7 mouse cellular contexts compared by ENCODE assay signal in genomic region chr11:52079978-52080377, GRCm38 (mm10). TPM values are rescaled to one million over a fixed set of nuclear protein-coding genes. Genes with fewer than 3 reads are reported as not detected.
DNase-seq lines count a peak whose midpoint lies in the region; ATAC-seq lines count a peak whose summit lies in the region.

No protein-coding gene starts in this region.

- H3K27ac ChIP-seq in intestine, embryonic 14.5 days (ENCODE audit: low read depth) = no peak overlapping the region

- H3K4me2 ChIP-seq in intestine, embryonic 14.5 days (ENCODE audit: low read length) = no peak overlapping the region

- no peaks in the 10 kb centered on the region for H3K9me3 ChIP-seq in intestine, embryonic 14.5 days (ENCODE audit: control insufficient read depth, low read length)
- peaks cover 7% of the 10 kb centered on the region; the same call in 1 of the 2 replicates for H3K9me3 ChIP-seq in megakaryocyte, embryonic 14.5 days

- no peaks in the 10 kb centered on the region for H3K27me3 ChIP-seq in intestine, embryonic 14.5 days (replicated peaks; ENCODE audit: control insufficient read depth, insufficient read depth, low read length)
- no peaks in the 10 kb centered on the region for H3K27me3 ChIP-seq in megakaryocyte, embryonic 14.5 days (replicated peaks)

- no peak overlapping the region for H3K4me3 ChIP-seq in intestine, embryonic 14.5 days (ENCODE audit: low read depth, low read length)
- peak overlapping the region; percentile 72 for H3K4me3 ChIP-seq in megakaryocyte, embryonic 14.5 days (replicated peaks)

- 20% methylated on average over 5 of the region's 5 CpGs for WGBS in intestine, embryonic 14.5 days

- no peaks in the 10 kb centered on the region for H3K4me1 ChIP-seq in intestine, embryonic 14.5 days (replicated peaks; ENCODE audit: control insufficient read depth, insufficient read depth, low read length)
- H3K4me1 ChIP-seq in megakaryocyte, embryonic 14.5 days = peaks cover 57% of the 10 kb centered on the region

- peak; percentile 92 for ATAC-seq in common myeloid progenitor, adult 5-6 weeks (replicated peaks; ENCODE audit: low read depth, poor library complexity, severe bottlenecking)
- peak; percentile 62; the same call in 1 of the 2 replicates for ATAC-seq in intestine, embryonic 14.5 days (replicated peaks; ENCODE audit: low FRiP score, low TSS enrichment, low read depth)
- ATAC-seq in erythroblast, adult 5-6 weeks (replicated peaks; ENCODE audit: low FRiP score, poor library complexity, severe bottlenecking) = no peak

- no peaks in the 10 kb centered on the region for H3K36me3 ChIP-seq in intestine, embryonic 14.5 days (ENCODE audit: control insufficient read depth, insufficient read depth, low read length)
- no peaks in the 10 kb centered on the region for H3K36me3 ChIP-seq in megakaryocyte, embryonic 14.5 days (replicated peaks; ENCODE audit: low read length)

- H3K9ac ChIP-seq in intestine, embryonic 14.5 days (ENCODE audit: low read length) = no peak overlapping the region

- peak; percentile 37 to 40 for DNase-seq in right cerebral cortex, adult 2 months (ENCODE audit: low spot score in 2 of 2)
- no peak for DNase-seq in right cerebral cortex, postnatal 4 days
- DNase-seq in intestine, embryonic 14.5 days (ENCODE audit: low spot score) = no peak
- DNase-seq in cerebellum, postnatal 10 days = no peak

RNA-seq across cellular contexts. Expression of gene Ppp2ca, which starts 18.5 kb away (rescaled TPM):
- 109 and 112 TPM in 2 replicates for total RNA-seq in common myeloid progenitor, adult 5-6 weeks (2017)
- polyA plus RNA-seq in intestine, embryonic 14.5 days (2014; fragmentation: Nextera tagmentation; extraction: Ambion mirVana) = 83.9 and 87.8 TPM in 2 replicates
- 4.4 and 8.0 TPM in 2 replicates for polyA plus RNA-seq in megakaryocyte, embryonic 14.5 days (2012; ENCODE audit: insufficient read depth, low replicate concordance)
- total RNA-seq in erythroblast, adult 5-6 weeks (2015; ENCODE audit: low replicate concordance) = 30.4 and 41.4 TPM in 2 replicates
- total RNA-seq in erythroblast, adult 5-6 weeks (2017; ENCODE audit: low replicate concordance) = 47.7 and 48.0 TPM in 2 replicates

Comparison
In these comparisons a context has a peak if more than half of its experiments do, and no peak if none do; other contexts are left out.
1. DNase-seq: peak in right cerebral cortex, adult 2 months (2 of 2); none in right cerebral cortex, postnatal 4 days (single experiment), intestine, embryonic 14.5 days (single experiment) and cerebellum, postnatal 10 days (0 of 2).